Mouse (Mus musculus) heart, postnatal 0 days (tissue): Measurements from ENCODE around the gene Pbx4.

Source experiments
- CTCF ChIP-seq: IDR thresholded peaks from 2 replicates; pipeline ENCODE4 v1.5.1; 2016; ENCODE audit warnings: antibody characterized with exemption, control low read depth, low read depth
- EP300 ChIP-seq: IDR thresholded peaks from 2 replicates; pipeline ENCODE4 v1.6.1; 2016; ENCODE audit warnings: antibody characterized with exemption, low read depth

- TF ChIP-seq EP300 (no peak), CTCF (no peak)
These were observed 48.5 kb downstream of the Pbx4 start for GRCm38 (mm10) chr8:69880841-69881240.
